Mouse (Mus musculus): ENCODE measurements at regions not wholly inside any gene's neighbourhood (a gene's known extent, or its start where the extent isn't known, plus 50 kb on each side); places are given as distances from the start of the nearest gene placed in this dataset.

GRCm38 (mm10) chr14:99783646-99784045 is 485.2 kb downstream of the Klf5 start:
- no peaks in the 10 kb centered on the region for H3K27me3 ChIP-seq (replicated peaks; ENCODE audit: control insufficient read depth, insufficient read depth, low read length)
- no peak overlapping the region for H3K27ac ChIP-seq (ENCODE audit: low read depth, low read length)
- ATAC-seq: no peak
- no peak overlapping the region for H3K9ac ChIP-seq (ENCODE audit: low read depth, low read length)
- no peak overlapping the region for H3K4me3 ChIP-seq (ENCODE audit: low read length)
- no peaks in the 10 kb centered on the region for H3K4me1 ChIP-seq (ENCODE audit: control insufficient read depth, insufficient read depth, low read depth, low read length)
- no peaks in the 10 kb centered on the region for H3K9me3 ChIP-seq (ENCODE audit: control insufficient read depth, low read length)
- WGBS: 87% methylated on average over 1 of the region's 1 CpGs
- no peak overlapping the region for H3K4me2 ChIP-seq (ENCODE audit: low read length)
- no peaks in the 10 kb centered on the region for H3K36me3 ChIP-seq (ENCODE audit: control insufficient read depth, insufficient read depth, low read length)

GRCm38 (mm10) chr14:99785106-99785505 is 486.6 kb downstream of the Klf5 start:
- WGBS: 84% methylated on average over 5 of the region's 5 CpGs

GRCm38 (mm10) chr14:99786367-99786766 is 487.9 kb downstream of the Klf5 start:
- Histone ChIP-seq H3K4me3 (ENCODE audit: low read length) (no peak overlapping the region), H3K9ac (ENCODE audit: low read depth, low read length) (no peak overlapping the region), H3K36me3 (ENCODE audit: control insufficient read depth, insufficient read depth, low read length) (no peaks in the 10 kb centered on the region), H3K4me2 (ENCODE audit: low read length) (no peak overlapping the region), H3K4me1 (ENCODE audit: control insufficient read depth, insufficient read depth, low read depth, low read length) (no peaks in the 10 kb centered on the region), H3K27ac (ENCODE audit: low read depth, low read length) (no peak overlapping the region), H3K27me3 (replicated peaks; ENCODE audit: control insufficient read depth, insufficient read depth, low read length) (no peaks in the 10 kb centered on the region), H3K9me3 (ENCODE audit: control insufficient read depth, low read length) (no peaks in the 10 kb centered on the region)
- WGBS: 85% methylated on average over 1 of the region's 1 CpGs
- no peak for ATAC-seq

More at GRCm38 (mm10) chr14:99785106-99785505, 486.6 kb downstream of the Klf5 start:
- Histone ChIP-seq H3K9ac (ENCODE audit: low read depth, low read length) (no peak overlapping the region), H3K27me3 (replicated peaks; ENCODE audit: control insufficient read depth, insufficient read depth, low read length) (no peaks in the 10 kb centered on the region), H3K27ac (ENCODE audit: low read depth, low read length) (no peak overlapping the region), H3K4me2 (ENCODE audit: low read length) (no peak overlapping the region), H3K4me3 (ENCODE audit: low read length) (no peak overlapping the region), H3K4me1 (ENCODE audit: control insufficient read depth, insufficient read depth, low read depth, low read length) (no peaks in the 10 kb centered on the region), H3K9me3 (ENCODE audit: control insufficient read depth, low read length) (no peaks in the 10 kb centered on the region), H3K36me3 (ENCODE audit: control insufficient read depth, insufficient read depth, low read length) (no peaks in the 10 kb centered on the region)
- ATAC-seq: no peak

- Histone ChIP-seq H3K27ac (ENCODE audit: low read depth, low read length) (no peak overlapping the region), H3K9me3 (ENCODE audit: control insufficient read depth, low read length) (no peaks in the 10 kb centered on the region), H3K4me1 (ENCODE audit: control insufficient read depth, insufficient read depth, low read depth, low read length) (no peaks in the 10 kb centered on the region), H3K9ac (ENCODE audit: low read depth, low read length) (no peak overlapping the region), H3K36me3 (ENCODE audit: control insufficient read depth, insufficient read depth, low read length) (no peaks in the 10 kb centered on the region), H3K4me2 (ENCODE audit: low read length) (no peak overlapping the region), H3K4me3 (ENCODE audit: low read length) (no peak overlapping the region), H3K27me3 (replicated peaks; ENCODE audit: control insufficient read depth, insufficient read depth, low read length) (no peaks in the 10 kb centered on the region)
- 89% methylated on average over 3 of the region's 3 CpGs for WGBS
- ATAC-seq: no peak
Measured at GRCm38 (mm10) chr14:99788185-99788584, 489.7 kb downstream of the Klf5 start.

GRCm38 (mm10) chr14:99796293-99796692 is 488.2 kb downstream of the Klf12 start:
- H3K9ac ChIP-seq (ENCODE audit: low read depth, low read length): no peak overlapping the region
- H3K4me3 ChIP-seq (ENCODE audit: low read length): no peak overlapping the region
- no peak for ATAC-seq
- H3K27ac ChIP-seq (ENCODE audit: low read depth, low read length): no peak overlapping the region
- H3K4me1 ChIP-seq (ENCODE audit: control insufficient read depth, insufficient read depth, low read depth, low read length): no peaks in the 10 kb centered on the region
- no peaks in the 10 kb centered on the region for H3K36me3 ChIP-seq (ENCODE audit: control insufficient read depth, insufficient read depth, low read length)
- 79% methylated on average over 4 of the region's 4 CpGs for WGBS
- H3K9me3 ChIP-seq (ENCODE audit: control insufficient read depth, low read length): no peaks in the 10 kb centered on the region
- H3K27me3 ChIP-seq (replicated peaks; ENCODE audit: control insufficient read depth, insufficient read depth, low read length): no peaks in the 10 kb centered on the region
- H3K4me2 ChIP-seq (ENCODE audit: low read length): no peak overlapping the region

- WGBS: 33% methylated on average over 1 of the region's 1 CpGs
- H3K27me3 ChIP-seq (replicated peaks; ENCODE audit: control insufficient read depth, insufficient read depth, low read length): no peaks in the 10 kb centered on the region
- ATAC-seq: no peak
- H3K9ac ChIP-seq (ENCODE audit: low read depth, low read length): no peak overlapping the region
- no peaks in the 10 kb centered on the region; the same call in 1 of the 2 replicates for H3K4me1 ChIP-seq (ENCODE audit: control insufficient read depth, insufficient read depth, low read depth, low read length)
- no peak overlapping the region for H3K27ac ChIP-seq (ENCODE audit: low read depth, low read length)
- H3K9me3 ChIP-seq (ENCODE audit: control insufficient read depth, low read length): no peaks in the 10 kb centered on the region
- no peak overlapping the region for H3K4me3 ChIP-seq (ENCODE audit: low read length)
- no peak overlapping the region for H3K4me2 ChIP-seq (ENCODE audit: low read length)
- H3K36me3 ChIP-seq (ENCODE audit: control insufficient read depth, insufficient read depth, low read length): no peaks in the 10 kb centered on the region
Measured at GRCm38 (mm10) chr14:99806052-99806451, 478.4 kb downstream of the Klf12 start.

GRCm38 (mm10) chr14:99806599-99806998 is 477.9 kb downstream of the Klf12 start:
- H3K4me2 ChIP-seq (ENCODE audit: low read length): no peak overlapping the region
- H3K27me3 ChIP-seq (replicated peaks; ENCODE audit: control insufficient read depth, insufficient read depth, low read length): no peaks in the 10 kb centered on the region
- H3K36me3 ChIP-seq (ENCODE audit: control insufficient read depth, insufficient read depth, low read length): no peaks in the 10 kb centered on the region
- no peaks in the 10 kb centered on the region; the same call in 1 of the 2 replicates for H3K4me1 ChIP-seq (ENCODE audit: control insufficient read depth, insufficient read depth, low read depth, low read length)
- no peak overlapping the region for H3K9ac ChIP-seq (ENCODE audit: low read depth, low read length)
- 35% methylated on average over 5 of the region's 5 CpGs for WGBS
- no peak for ATAC-seq
- H3K4me3 ChIP-seq (ENCODE audit: low read length): no peak overlapping the region
- no peaks in the 10 kb centered on the region for H3K9me3 ChIP-seq (ENCODE audit: control insufficient read depth, low read length)
- H3K27ac ChIP-seq (ENCODE audit: low read depth, low read length): no peak overlapping the region

- no peaks in the 10 kb centered on the region for H3K27me3 ChIP-seq (replicated peaks; ENCODE audit: control insufficient read depth, insufficient read depth, low read length)
- H3K36me3 ChIP-seq (ENCODE audit: control insufficient read depth, insufficient read depth, low read length): no peaks in the 10 kb centered on the region
- no peak overlapping the region for H3K9ac ChIP-seq (ENCODE audit: low read depth, low read length)
- H3K4me3 ChIP-seq (ENCODE audit: low read length): no peak overlapping the region
- no peak overlapping the region for H3K4me2 ChIP-seq (ENCODE audit: low read length)
- H3K9me3 ChIP-seq (ENCODE audit: control insufficient read depth, low read length): no peaks in the 10 kb centered on the region
- H3K4me1 ChIP-seq (ENCODE audit: control insufficient read depth, insufficient read depth, low read depth, low read length): no peaks in the 10 kb centered on the region
- 85% methylated on average over 6 of the region's 6 CpGs for WGBS
- H3K27ac ChIP-seq (ENCODE audit: low read depth, low read length): no peak overlapping the region
- no peak for ATAC-seq
Measured at GRCm38 (mm10) chr14:99812741-99813485, 471.6 kb downstream of the Klf12 start.
